Mouse (Mus musculus) ES-E14 (cell line): ENCODE results near the gene Adprhl1. TPM values are rescaled to one million over a fixed set of nuclear protein-coding genes. Genes with fewer than 3 reads are reported as not detected.

ENCODE experiments used
- DNase-seq: peaks from one replicate; pipeline ENCODE4 v3.0.0-alpha.2; 2013; ENCODE audit warnings: low read depth, low spot score
- H3K27ac ChIP-seq: 2 replicates; pipeline ENCODE4 v1.5.1; 2012; ENCODE audit warnings: low read depth, mild to moderate bottlenecking, low read length, moderate library complexity, mixed read lengths; ENCODE audit not compliant: poor library complexity, insufficient read depth, severe bottlenecking
- H3K36me3 ChIP-seq: 2 replicates; pipeline ENCODE4 v1.6.1; 2012; ENCODE audit warnings: mild to moderate bottlenecking, low read length, moderate library complexity, mixed read lengths; ENCODE audit not compliant: control insufficient read depth, poor library complexity, insufficient read depth, severe bottlenecking
- H3K4me1 ChIP-seq, 2 experiments: fragments of 150-350 bp in 1 of 2; sonication (generic) in 1 of 2; 2 replicates each; pipeline ENCODE4 v1.6.1; 2012; ENCODE audit warnings: low read length in 2 of 2, mild to moderate bottlenecking in 1 of 2, mixed read lengths in 1 of 2; ENCODE audit not compliant: control insufficient read depth in 2 of 2, insufficient read depth in 2 of 2, poor library complexity in 1 of 2
- H3K4me3 ChIP-seq, 2 experiments: fragments of 150-350 bp in 1 of 2; sonication (generic) in 1 of 2; 2 replicates each; pipeline ENCODE4 v1.5.1; 2012; ENCODE audit warnings: low read length in 2 of 2, low read depth in 1 of 2, mild to moderate bottlenecking in 1 of 2, mixed read lengths in 1 of 2; ENCODE audit not compliant: insufficient read depth in 1 of 2, poor library complexity in 1 of 2, severe bottlenecking in 1 of 2
- H3K9ac ChIP-seq: 2 replicates; pipeline ENCODE4 v1.6.1; 2012; ENCODE audit warnings: low read depth, mild to moderate bottlenecking, low read length, mixed read lengths; ENCODE audit not compliant: poor library complexity, insufficient read depth, severe bottlenecking
- H3K9me3 ChIP-seq: fragments of 150-350 bp; sonication (generic); 2 replicates; pipeline ENCODE4 v1.6.1; 2012; ENCODE audit warnings: low read depth, mild to moderate bottlenecking, low read length; ENCODE audit not compliant: control insufficient read depth, insufficient read depth
- CHD2 ChIP-seq: IDR thresholded peaks from 2 replicates; pipeline ENCODE4 v1.6.1; 2014; ENCODE audit warnings: mild to moderate bottlenecking, low read depth, low read length, inconsistent platforms
- HCFC1 ChIP-seq: IDR thresholded peaks from 2 replicates; pipeline ENCODE4 v1.6.1; 2012; ENCODE audit warnings: low read length, inconsistent platforms, borderline replicate concordance; ENCODE audit not compliant: insufficient read depth
- MAFK ChIP-seq: IDR thresholded peaks from 2 replicates; pipeline ENCODE4 v1.6.1; 2014; ENCODE audit warnings: mild to moderate bottlenecking, low read depth, low read length, inconsistent platforms; ENCODE audit not compliant: insufficient read depth
- ZC3H11A ChIP-seq: IDR thresholded peaks from 2 replicates; pipeline ENCODE4 v1.6.1; 2012; ENCODE audit warnings: low read depth, mild to moderate bottlenecking, inconsistent platforms, low read length, borderline replicate concordance
- ZNF384 ChIP-seq: IDR thresholded peaks from 2 replicates; pipeline ENCODE4 v1.6.1; 2012; ENCODE audit warnings: low read depth, low read length, inconsistent platforms
- in situ Hi-C, 2 experiments: fragments of 600-800 bp; cut with MboI; formaldehyde crosslinking; loops; one replicate each; pipeline ENCODE4 v1.15.1; 2025; ENCODE audit warnings: low sequenced_read_pairs in 2 of 2, inconsistent platforms in 1 of 2; ENCODE audit not compliant: unreplicated experiment in 2 of 2
- total RNA-seq: library from RNA; depleted of rRNA; stranded (reverse); fragments of 300-350 nt; gene quantifications from 2 replicates; pipeline ENCODE4 v1.2.3, GENCODE M21; 2012

Adprhl1 gene
- total RNA-seq, 1 experiment = 0.31 TPM

GRCm38 (mm10) chr8:13179948-13180347 lies 74.0 kb downstream of the Adprhl1 start:
- TF ChIP-seq CHD2 (no peak), HCFC1 (no peak), ZNF384 (no peak), ZC3H11A (no peak), MAFK (no peak)
- H3K27ac ChIP-seq = no peak overlapping the region

GRCm38 (mm10) chr8:13179482-13179881 lies 74.5 kb downstream of the Adprhl1 start:
- DNase-seq = no peak
- no peak overlapping the region for H3K4me3 ChIP-seq
- in situ Hi-C loops = no loop called here
- H3K4me1 ChIP-seq = peaks cover 0 to 21% of the 10 kb centered on the region in 2 experiments; a peak in 2 of 4 replicates
- peaks cover 38% of the 10 kb centered on the region for H3K36me3 ChIP-seq
- H3K27ac ChIP-seq = no peak overlapping the region
- H3K9me3 ChIP-seq = no peaks in the 10 kb centered on the region
- no peak overlapping the region for H3K9ac ChIP-seq
- TF ChIP-seq HCFC1 (no peak), MAFK (no peak), ZC3H11A (no peak), CHD2 (no peak)

More at GRCm38 (mm10) chr8:13179948-13180347, 74.0 kb downstream of the Adprhl1 start:
- H3K36me3 ChIP-seq = peaks cover 39% of the 10 kb centered on the region
- H3K9me3 ChIP-seq = no peaks in the 10 kb centered on the region
- H3K4me3 ChIP-seq = no peak overlapping the region
- H3K4me1 ChIP-seq = peaks cover 0 to 21% of the 10 kb centered on the region in 2 experiments; a peak in 2 of 4 replicates
- in situ Hi-C loops = no loop called here
- H3K9ac ChIP-seq = no peak overlapping the region
- no peak for DNase-seq

GRCm38 (mm10) chr8:13178137-13178536 lies 75.8 kb downstream of the Adprhl1 start:
- in situ Hi-C loops = no loop called here
- Histone ChIP-seq H3K9ac (no peak overlapping the region), H3K4me3 (no peak overlapping the region), H3K36me3 (peaks cover 47% of the 10 kb centered on the region), H3K4me1 (peaks cover 0 to 21% of the 10 kb centered on the region in 2 experiments; a peak in 2 of 4 replicates), H3K9me3 (no peaks in the 10 kb centered on the region), H3K27ac (no peak overlapping the region)
- TF ChIP-seq ZNF384 (no peak), HCFC1 (no peak), MAFK (no peak), CHD2 (no peak), ZC3H11A (no peak)
- no peak for DNase-seq

GRCm38 (mm10) chr8:13177173-13177852 lies 76.6 kb downstream of the Adprhl1 start:
- DNase-seq = no peak
- Histone ChIP-seq H3K9ac (no peak overlapping the region), H3K36me3 (peaks cover 54% of the 10 kb centered on the region), H3K9me3 (no peaks in the 10 kb centered on the region), H3K4me3 (no peak overlapping the region), H3K4me1 (peaks cover 0 to 21% of the 10 kb centered on the region in 2 experiments; a peak in 2 of 4 replicates), H3K27ac (no peak overlapping the region)
- in situ Hi-C loops = no loop called here
- peak; percentile 85 for TF ChIP-seq ZNF384
- no peak for TF ChIP-seq MAFK
- no peak for TF ChIP-seq HCFC1
- TF ChIP-seq ZC3H11A = no peak

GRCm38 (mm10) chr8:13175650-13176049 lies 78.3 kb downstream of the Adprhl1 start:
- Histone ChIP-seq H3K9ac (no peak overlapping the region), H3K36me3 (peaks cover 68% of the 10 kb centered on the region), H3K4me3 (no peak overlapping the region), H3K9me3 (no peaks in the 10 kb centered on the region), H3K27ac (no peak overlapping the region), H3K4me1 (peaks cover 0 to 11% of the 10 kb centered on the region in 2 experiments; a peak in 2 of 4 replicates)
- in situ Hi-C loops = no loop called here
- DNase-seq = no peak
- TF ChIP-seq HCFC1 (no peak), ZC3H11A (no peak), MAFK (no peak), CHD2 (no peak), ZNF384 (no peak)
